Mouse (Mus musculus) lung, postnatal 14 days (tissue): ENCODE measurements around the gene Gdf10.

Experiments
- DNase-seq: peaks from one replicate; pipeline ENCODE4 v3.0.0; 2021

The Gdf10 gene

GRCm38 (mm10) chr14:33940739-33941138 is 17.4 kb downstream of the Gdf10 start, which contains the start of gene Gdf2:
Gene Gdf2, plus strand, starts transcription at chr14:33941039.
- DNase-seq = no peak

- DNase-seq = no peak
Measured at GRCm38 (mm10) chr14:33942222-33942621, 18.8 kb downstream of the Gdf10 start.

- no peak for DNase-seq
Measured at GRCm38 (mm10) chr14:33946125-33946524, 22.7 kb downstream of the Gdf10 start.

- no peak for DNase-seq
Measured at GRCm38 (mm10) chr14:33952233-33952981, 29.0 kb downstream of the Gdf10 start.

- no peak for DNase-seq
Measured at GRCm38 (mm10) chr14:33953761-33954160, 30.4 kb downstream of the Gdf10 start, which contains the start of gene Rbp3. Gene Rbp3, plus strand, starts transcription at chr14:33954003.

- no peak for DNase-seq
Measured at GRCm38 (mm10) chr14:33956055-33956454, 32.7 kb downstream of the Gdf10 start.

GRCm38 (mm10) chr14:33958186-33958585 is 34.8 kb downstream of the Gdf10 start:
- DNase-seq = no peak

- no peak for DNase-seq
Measured at GRCm38 (mm10) chr14:33958841-33959240, 35.5 kb downstream of the Gdf10 start.

- DNase-seq = peak; percentile 53
Measured at GRCm38 (mm10) chr14:33959341-33959740, 36.0 kb downstream of the Gdf10 start.

- peak; percentile 3 for DNase-seq
Measured at GRCm38 (mm10) chr14:33965675-33966074, 42.3 kb downstream of the Gdf10 start.

- no peak for DNase-seq
Measured at GRCm38 (mm10) chr14:33972679-33973078, 49.3 kb downstream of the Gdf10 start.

- no peak for DNase-seq
Measured at GRCm38 (mm10) chr14:33974752-33975151, 51.4 kb downstream of the Gdf10 start.

GRCm38 (mm10) chr14:33977748-33978147 is 54.4 kb downstream of the Gdf10 start:
- DNase-seq = no peak

- DNase-seq = no peak
Measured at GRCm38 (mm10) chr14:33978604-33979059, 55.2 kb downstream of the Gdf10 start, which contains the start of gene Zfp488. Gene Zfp488, minus strand, starts transcription at chr14:33978764.
